ENCODE assay signal across 8 mouse cellular contexts in the genomic region with DNA sequence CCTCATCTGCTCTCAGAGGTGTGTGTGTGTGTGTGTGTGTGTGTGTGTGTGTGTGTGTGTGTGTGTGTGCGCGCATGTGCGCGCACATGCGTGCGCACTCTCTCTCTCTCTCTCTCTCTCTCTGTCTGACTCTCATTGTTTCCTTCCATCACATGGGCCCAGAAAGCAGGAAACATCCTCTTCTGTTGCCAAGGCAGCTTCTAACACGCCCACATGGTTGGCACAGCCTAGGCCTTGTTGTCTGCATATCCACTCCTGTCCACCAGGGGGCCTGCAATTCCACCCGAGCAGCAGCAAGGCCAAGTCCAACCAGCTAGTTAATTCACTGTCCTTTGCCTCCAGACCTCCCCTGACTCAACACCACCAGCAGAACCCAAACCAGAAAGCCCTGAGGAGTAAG. TPM values are rescaled to one million over a fixed set of nuclear protein-coding genes. Genes with fewer than 3 reads are reported as not detected.
A peak's percentile ranks its signal among the peaks of the same experiment; 100 is the strongest.
DNase-seq lines count a peak whose midpoint lies in the region; ATAC-seq lines count a peak whose summit lies in the region.

No protein-coding gene starts in this region.

- H3K9ac ChIP-seq in lung, embryonic 16.5 days (ENCODE audit: low read length) = peak overlapping the region; percentile 45; the same call in 1 of the 2 replicates

- H3K4me1 ChIP-seq in lung, embryonic 16.5 days (replicated peaks; ENCODE audit: control insufficient read depth, insufficient read depth, low read length) = peaks cover 46% of the 10 kb centered on the region

- DNase-seq in MEL-GATA-1-ER (ENCODE audit: extremely low read depth, low read depth) = peak; percentile 87
- peak; percentile 78 for DNase-seq in cerebellum, adult 8-10 months
- DNase-seq in forelimb bud, embryonic 11.5 days (ENCODE audit: low read depth, low spot score) = peak; percentile 87
- DNase-seq in layer of hippocampus, adult 9-10 months (ENCODE audit: low spot score) = peak; percentile 96
- peak; percentile 78 for DNase-seq in ovary, postnatal 14 days (ENCODE audit: low spot score)
- peak; percentile 90 for DNase-seq in thymus, postnatal 14 days

- H3K4me2 ChIP-seq in lung, embryonic 16.5 days (ENCODE audit: low read depth, low read length) = peak overlapping the region; percentile 74; the same call in 1 of the 2 replicates

- H3K4me3 ChIP-seq in lung, embryonic 16.5 days (ENCODE audit: low read length) = peak overlapping the region; percentile 66

- H3K27me3 ChIP-seq in lung, embryonic 16.5 days (ENCODE audit: control insufficient read depth, insufficient read depth, low read depth, low read length) = no peaks in the 10 kb centered on the region

- H3K36me3 ChIP-seq in lung, embryonic 16.5 days (ENCODE audit: control insufficient read depth, insufficient read depth, low read length) = peaks cover 15% of the 10 kb centered on the region

- H3K9me3 ChIP-seq in lung, embryonic 16.5 days (ENCODE audit: control insufficient read depth, low read length) = no peaks in the 10 kb centered on the region

- ATAC-seq in hematopoietic stem cell, adult 5-6 weeks (replicated peaks in 1 of 2; ENCODE audit: insufficient read depth in 1 of 2, low FRiP score in 2 of 2, low TSS enrichment in 1 of 2, low read depth in 1 of 2, poor library complexity in 2 of 2, severe bottlenecking in 2 of 2) = peak; percentile 69 to 75
- peak; percentile 19; the same call in 1 of the 2 replicates for ATAC-seq in lung, embryonic 16.5 days (ENCODE audit: low read depth)

- 35% methylated on average over 8 of the region's 8 CpGs for WGBS in lung, embryonic 16.5 days

- H3K27ac ChIP-seq in lung, embryonic 16.5 days (ENCODE audit: low read length) = no peak overlapping the region

RNA-seq across cellular contexts. Expression of gene Mxd3, which starts 2.0 kb away (rescaled TPM):
- total RNA-seq in hematopoietic stem cell, adult 5-6 weeks (2017) = 5.2 and 8.9 TPM in 2 replicates
- polyA plus RNA-seq in lung, embryonic 16.5 days (2015; fragmentation: Nextera tagmentation; extraction: Ambion mirVana) = 44.0 and 46.4 TPM in 2 replicates

RNA-seq across cellular contexts. Expression of gene Rab24, which starts 5.9 kb away (rescaled TPM):
- 22.1 and 27.4 TPM in 2 replicates for total RNA-seq in hematopoietic stem cell, adult 5-6 weeks (2017)
- 76.9 and 84.3 TPM in 2 replicates for polyA plus RNA-seq in lung, embryonic 16.5 days (2015; fragmentation: Nextera tagmentation; extraction: Ambion mirVana)

RNA-seq across cellular contexts. Expression of gene Prelid1, which starts 7.3 kb away (rescaled TPM):
- total RNA-seq in hematopoietic stem cell, adult 5-6 weeks (2017) = 66.6 and 67.8 TPM in 2 replicates
- 466 and 483 TPM in 2 replicates for polyA plus RNA-seq in lung, embryonic 16.5 days (2015; fragmentation: Nextera tagmentation; extraction: Ambion mirVana)

RNA-seq across cellular contexts. Expression of gene Lman2, which starts 35.0 kb away (rescaled TPM):
- total RNA-seq in hematopoietic stem cell, adult 5-6 weeks (2017) = 72.6 and 80.7 TPM in 2 replicates
- polyA plus RNA-seq in lung, embryonic 16.5 days (2015; fragmentation: Nextera tagmentation; extraction: Ambion mirVana) = 101 and 103 TPM in 2 replicates

RNA-seq across cellular contexts. Expression of gene Rgs14, which starts 41.9 kb away (rescaled TPM):
- 10.7 and 13.7 TPM in 2 replicates for total RNA-seq in hematopoietic stem cell, adult 5-6 weeks (2017)
- 1.4 and 2.1 TPM in 2 replicates for polyA plus RNA-seq in lung, embryonic 16.5 days (2015; fragmentation: Nextera tagmentation; extraction: Ambion mirVana)
